Mouse (Mus musculus) embryonic facial prominence, embryonic 10.5 days (tissue): ENCODE measurements around the gene E130114P18Rik. TPM values are rescaled to one million over a fixed set of nuclear protein-coding genes. Genes with fewer than 3 reads are reported as not detected.

ENCODE experiments used
- DNase-seq: peaks from one replicate; pipeline ENCODE4 v3.0.0-alpha.2; 2017; ENCODE audit warnings: low spot score
- H3K27ac ChIP-seq: fragments of 300-500 bp; sonication (generic); replicated peaks from 2 replicates; pipeline ENCODE4 v1.5.1; 2016; ENCODE audit warnings: mild to moderate bottlenecking
- H3K27me3 ChIP-seq: fragments of 300-500 bp; sonication (generic); replicated peaks from 2 replicates; pipeline ENCODE4 v1.6.1; 2016; ENCODE audit warnings: low read depth, mild to moderate bottlenecking; ENCODE audit not compliant: poor library complexity, severe bottlenecking
- H3K36me3 ChIP-seq: fragments of 300-500 bp; sonication (generic); replicated peaks from 2 replicates; pipeline ENCODE4 v1.6.1; 2016; ENCODE audit warnings: mild to moderate bottlenecking, moderate library complexity
- H3K4me1 ChIP-seq: fragments of 300-500 bp; sonication (generic); 2 replicates; pipeline ENCODE4 v1.6.1; 2016
- H3K4me3 ChIP-seq: fragments of 300-500 bp; sonication (generic); 2 replicates; pipeline ENCODE4 v1.5.1; 2016; ENCODE audit warnings: mild to moderate bottlenecking, moderate library complexity
- H3K9me3 ChIP-seq: fragments of 300-500 bp; sonication (generic); 2 replicates; pipeline ENCODE4 v1.6.1; 2016; ENCODE audit warnings: mild to moderate bottlenecking
- WGBS: fragments of 180-500 bp; shearing (Covaris S2); methylation state at CpG from one replicate; pipeline ENCODE4 v1.1.7; 2016; 5-methylcytosine and 5-hydroxymethylcytosine counted together
- polyA plus RNA-seq: library from polyadenylated mRNA; unstranded; fragments of >200 nt; fragmentation: Nextera tagmentation; extraction: Ambion mirVana; gene quantifications from 2 replicates; pipeline ENCODE4 v1.2.1, GENCODE M21; 2016

E130114P18Rik gene
- polyA plus RNA-seq, 1 experiment from 2014 or later: 10.9 TPM

- WGBS: 88% methylated on average over 6 of the region's 6 CpGs
- Histone ChIP-seq H3K27ac (no peak overlapping the region), H3K9me3 (no peaks in the 10 kb centered on the region), H3K27me3 (no peaks in the 10 kb centered on the region), H3K36me3 (no peaks in the 10 kb centered on the region), H3K4me1 (peaks cover 6% of the 10 kb centered on the region; the same call in 1 of the 2 replicates), H3K4me3 (no peak overlapping the region)
- DNase-seq: no peak
Observed at GRCm38 (mm10) chr4:97723374-97723773, 54.5 kb downstream of the E130114P18Rik start.

- WGBS: 56% methylated on average over 10 of the region's 10 CpGs
- no peaks in the 10 kb centered on the region for H3K27me3 ChIP-seq
- no peak overlapping the region for H3K4me3 ChIP-seq
- H3K9me3 ChIP-seq: no peaks in the 10 kb centered on the region
- H3K4me1 ChIP-seq: peaks cover 6% of the 10 kb centered on the region; the same call in 1 of the 2 replicates
- no peak for DNase-seq
- no peak overlapping the region for H3K27ac ChIP-seq
- H3K36me3 ChIP-seq: no peaks in the 10 kb centered on the region
Observed at GRCm38 (mm10) chr4:97722666-97723065, 55.2 kb downstream of the E130114P18Rik start.

GRCm38 (mm10) chr4:97714616-97715015 is 63.3 kb downstream of the E130114P18Rik start:
- Histone ChIP-seq H3K9me3 (no peaks in the 10 kb centered on the region), H3K27ac (no peak overlapping the region), H3K4me1 (peaks cover 19% of the 10 kb centered on the region), H3K27me3 (no peaks in the 10 kb centered on the region), H3K4me3 (no peak overlapping the region), H3K36me3 (no peaks in the 10 kb centered on the region)
- DNase-seq: no peak
- 86% methylated on average over 6 of the region's 6 CpGs for WGBS

GRCm38 (mm10) chr4:97714101-97714615 is 63.7 kb downstream of the E130114P18Rik start:
- Histone ChIP-seq H3K36me3 (no peaks in the 10 kb centered on the region), H3K4me3 (no peak overlapping the region), H3K27ac (no peak overlapping the region), H3K9me3 (no peaks in the 10 kb centered on the region), H3K27me3 (no peaks in the 10 kb centered on the region), H3K4me1 (peaks cover 19% of the 10 kb centered on the region)
- DNase-seq: no peak
- WGBS: 87% methylated on average over 6 of the region's 6 CpGs

- no peaks in the 10 kb centered on the region for H3K27me3 ChIP-seq
- no peak overlapping the region for H3K27ac ChIP-seq
- no peaks in the 10 kb centered on the region for H3K36me3 ChIP-seq
- no peak overlapping the region for H3K4me3 ChIP-seq
- 30% methylated on average over 1 of the region's 1 CpGs for WGBS
- peaks cover 24% of the 10 kb centered on the region for H3K4me1 ChIP-seq
- DNase-seq: peak; percentile 20
- no peaks in the 10 kb centered on the region for H3K9me3 ChIP-seq
Observed at GRCm38 (mm10) chr4:97712547-97712946, 65.3 kb downstream of the E130114P18Rik start.

GRCm38 (mm10) chr4:97710048-97710765 is 67.7 kb downstream of the E130114P18Rik start:
- no peak overlapping the region for H3K4me3 ChIP-seq
- no peak for DNase-seq
- peaks cover 28% of the 10 kb centered on the region for H3K4me1 ChIP-seq
- no peaks in the 10 kb centered on the region for H3K36me3 ChIP-seq
- H3K9me3 ChIP-seq: no peaks in the 10 kb centered on the region
- 67% methylated on average over 9 of the region's 9 CpGs for WGBS
- H3K27me3 ChIP-seq: no peaks in the 10 kb centered on the region
- H3K27ac ChIP-seq: no peak overlapping the region

- no peaks in the 10 kb centered on the region for H3K9me3 ChIP-seq
- H3K27ac ChIP-seq: no peak overlapping the region
- peaks cover 3% of the 10 kb centered on the region; the same call in 1 of the 2 replicates for H3K36me3 ChIP-seq
- no peak for DNase-seq
- H3K27me3 ChIP-seq: no peaks in the 10 kb centered on the region
- 80% methylated on average over 22 of the region's 22 CpGs for WGBS
- H3K4me3 ChIP-seq: no peak overlapping the region
- H3K4me1 ChIP-seq: peaks cover 16% of the 10 kb centered on the region
Observed at GRCm38 (mm10) chr4:97707373-97708152, 70.3 kb downstream of the E130114P18Rik start.

GRCm38 (mm10) chr4:97696684-97697615 is 80.9 kb downstream of the E130114P18Rik start:
- no peaks in the 10 kb centered on the region for H3K9me3 ChIP-seq
- peaks cover 12% of the 10 kb centered on the region; the same call in 1 of the 2 replicates for H3K4me1 ChIP-seq
- DNase-seq: no peak
- no peaks in the 10 kb centered on the region for H3K27me3 ChIP-seq
- no peak overlapping the region for H3K27ac ChIP-seq
- no peak overlapping the region for H3K4me3 ChIP-seq
- no peaks in the 10 kb centered on the region for H3K36me3 ChIP-seq
- 77% methylated on average over 7 of the region's 7 CpGs for WGBS

- H3K27me3 ChIP-seq: no peaks in the 10 kb centered on the region
- 60% methylated on average over 7 of the region's 7 CpGs for WGBS
- DNase-seq: no peak
- H3K36me3 ChIP-seq: no peaks in the 10 kb centered on the region
- H3K27ac ChIP-seq: no peak overlapping the region
- H3K4me3 ChIP-seq: no peak overlapping the region
- H3K4me1 ChIP-seq: peaks cover 12% of the 10 kb centered on the region; the same call in 1 of the 2 replicates
- H3K9me3 ChIP-seq: no peaks in the 10 kb centered on the region
Observed at GRCm38 (mm10) chr4:97695414-97696040, 82.4 kb downstream of the E130114P18Rik start.

- no peaks in the 10 kb centered on the region for H3K27me3 ChIP-seq
- H3K36me3 ChIP-seq: no peaks in the 10 kb centered on the region
- H3K27ac ChIP-seq: no peak overlapping the region
- H3K4me3 ChIP-seq: no peak overlapping the region
- H3K9me3 ChIP-seq: no peaks in the 10 kb centered on the region
- no peak for DNase-seq
- WGBS: 90% methylated on average over 4 of the region's 4 CpGs
- peaks cover 15% of the 10 kb centered on the region; the same call in 1 of the 2 replicates for H3K4me1 ChIP-seq
Observed at GRCm38 (mm10) chr4:97693931-97694330, 83.9 kb downstream of the E130114P18Rik start.

- no peaks in the 10 kb centered on the region for H3K36me3 ChIP-seq
- no peak overlapping the region for H3K27ac ChIP-seq
- H3K4me3 ChIP-seq: no peak overlapping the region
- H3K4me1 ChIP-seq: peaks cover 15% of the 10 kb centered on the region; the same call in 1 of the 2 replicates
- 91% methylated on average over 4 of the region's 4 CpGs for WGBS
- no peaks in the 10 kb centered on the region for H3K9me3 ChIP-seq
- no peaks in the 10 kb centered on the region for H3K27me3 ChIP-seq
- no peak for DNase-seq
Observed at GRCm38 (mm10) chr4:97693054-97693453, 84.8 kb downstream of the E130114P18Rik start.
